Mouse (Mus musculus) lung, adult 2 months (tissue): Measurements from ENCODE around the gene Met.

ENCODE experiments used
- CTCF ChIP-seq: fragments of 200-500 bp; IDR thresholded peaks from 2 replicates; pipeline ENCODE4 v1.5.1; 2011; ENCODE audit warnings: mild to moderate bottlenecking, low read length, control low read depth; ENCODE audit not compliant: insufficient read depth
- POLR2A ChIP-seq: fragments of 200-500 bp; IDR thresholded peaks from 2 replicates; pipeline ENCODE4 v1.6.1; 2011; ENCODE audit warnings: low read depth, mild to moderate bottlenecking, control low read depth, low read length, borderline replicate concordance; ENCODE audit errors: extremely low read depth

DNA sequence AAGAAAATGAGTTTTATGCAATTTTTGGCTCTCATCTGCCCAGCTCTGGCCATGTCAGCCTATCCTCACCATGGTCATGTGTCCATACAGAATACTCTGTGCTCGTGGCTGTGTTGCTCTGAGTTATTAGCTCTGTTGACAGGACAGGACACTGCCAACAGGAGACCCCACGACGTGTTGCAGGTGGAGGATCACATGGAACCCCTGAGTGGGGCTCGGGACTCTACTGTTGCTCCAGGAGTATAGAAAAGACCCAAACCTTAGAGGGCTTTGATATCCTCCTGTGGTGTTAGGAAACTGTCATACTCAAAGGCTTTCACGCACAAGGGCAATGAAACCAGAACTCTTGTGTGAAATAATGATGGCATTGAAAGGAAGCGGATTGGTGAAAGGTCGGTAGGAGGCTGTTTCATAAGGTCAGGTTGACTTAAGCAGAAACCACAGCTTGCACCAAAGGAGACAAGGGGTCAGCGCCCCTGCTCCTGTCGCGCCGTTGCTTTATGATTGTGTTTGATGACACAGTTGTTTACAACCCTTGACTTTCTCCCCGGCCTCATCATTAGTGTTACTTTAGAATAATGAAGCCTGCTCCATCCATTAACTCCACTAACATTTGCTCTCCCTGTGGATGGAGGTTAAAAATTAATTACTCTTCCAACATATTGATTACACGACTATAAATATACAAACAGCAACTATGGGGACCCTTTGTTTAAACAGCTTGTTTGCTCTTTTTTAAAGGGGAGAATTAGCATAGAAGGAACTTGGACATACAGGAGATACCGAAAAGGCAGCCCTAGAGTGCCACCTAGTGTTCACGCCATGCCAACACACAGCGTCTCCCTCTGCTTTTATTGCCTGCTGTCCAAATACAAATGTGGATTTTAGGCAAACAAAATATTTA lies 125.7 kb downstream of the Met start:
- TF ChIP-seq CTCF: peak; percentile 98
- no peak for TF ChIP-seq POLR2A
